Comparison of ENCODE assay signal across 9 mouse cellular contexts in genomic region chr4:126181170-126181957, GRCm38 (mm10). TPM values are rescaled to one million over a fixed set of nuclear protein-coding genes. Genes with fewer than 3 reads are reported as not detected.
A peak's percentile ranks its signal among the peaks of the same experiment; 100 is the strongest.
DNase-seq lines count a peak whose midpoint lies in the region; TF ChIP-seq lines count a peak whose summit lies in the region.
"Had no signal": no experiment of that assay in that cellular context is flagged by ENCODE, and none has a peak within 500 bp of the region (broad histone marks: within the 10 kb centered on the region; RNA-seq: fewer than 3 reads in every experiment).

No protein-coding gene starts in this region.

- intact Hi-C loops in heart, postnatal 14 days (cut with DNase I), result loop anchor here (1.0 to 2.0 kb wide), 2 partner anchors 17 to 45 kb away; no protein-coding TSS in a partner anchor
- intact Hi-C loops in left cerebral cortex, postnatal 4 days (cut with DNase I), result loop anchor here (5.0 kb wide), 1 partner anchor 76 kb away; the partner anchor contains the start of gene Map7d1

- no peak overlapping the region for H3K4me3 ChIP-seq in E14TG2a.4 (replicated peaks; ENCODE audit: low read length)
- H3K4me3 ChIP-seq: embryonic facial prominence, embryonic 12.5 days had no signal

- H3K36me3 ChIP-seq in E14TG2a.4 (ENCODE audit: insufficient read depth, low read length), result peaks cover 93% of the 10 kb centered on the region

- no peaks in the 10 kb centered on the region for H3K9me3 ChIP-seq in E14TG2a.4 (ENCODE audit: low read length)
- H3K9me3 ChIP-seq: embryonic facial prominence, embryonic 12.5 days had no signal

- no peaks in the 10 kb centered on the region for H3K27me3 ChIP-seq in E14TG2a.4 (ENCODE audit: insufficient read depth, low read length)
- H3K27me3 ChIP-seq: embryonic facial prominence, embryonic 12.5 days had no signal

- DNase-seq in kidney, adult 18-20 months, result peak; percentile 60
- no peak for DNase-seq in kidney, adult 11 months
- DNase-seq in cerebellum, adult 18-20 months, result peak; percentile 64 to 70
- peak; percentile 45 to 65 for DNase-seq in heart, postnatal 14 days
- peak; percentile 21 for DNase-seq in left cerebral cortex, postnatal 4 days
- DNase-seq in natural killer cell, adult 2 months (ENCODE audit: low spot score in 2 of 2), result peak; percentile 58 to 61
- no peak for DNase-seq in urinary bladder, postnatal 10 days (ENCODE audit: low spot score)

- peaks cover 84% of the 10 kb centered on the region for H3K4me1 ChIP-seq in E14TG2a.4 (replicated peaks; ENCODE audit: low read depth, low read length)

- TF ChIP-seq CTCF in E14TG2a.4 (conservative IDR thresholded peaks at IDR 0.05; ENCODE audit: low read length), result peak; percentile 42

RNA-seq across cellular contexts. Expression of gene Sh3d21, which starts 18.1 kb away (rescaled TPM):
- 1 to 10 TPM; 3.0 to 3.1 TPM for total RNA-seq in heart, postnatal 14 days (2021)
- total RNA-seq in left cerebral cortex, postnatal 4 days (2021), result 1 to 10 TPM in 1 of 2 experiments, under 1 TPM in 1; 0.58 to 1.3 TPM

RNA-seq across cellular contexts. Expression of gene Thrap3, which starts 21.2 kb away (rescaled TPM):
- total RNA-seq in heart, postnatal 14 days (2021), result 100 to 1,000 TPM; 130 to 144 TPM
- total RNA-seq in left cerebral cortex, postnatal 4 days (2021), result 100 to 1,000 TPM; 165 TPM

RNA-seq across cellular contexts. Expression of gene Eva1b, which starts 33.8 kb away (rescaled TPM):
- total RNA-seq in heart, postnatal 14 days (2021), result 10 to 100 TPM; 23.3 to 24.9 TPM
- 1 to 10 TPM; 6.3 to 7.2 TPM for total RNA-seq in left cerebral cortex, postnatal 4 days (2021)

Comparison
In these comparisons a context has a peak if more than half of its experiments do, and no peak if none do; other contexts are left out.
1. DNase-seq: peak in kidney, adult 18-20 months (single experiment), cerebellum, adult 18-20 months (2 of 2), heart, postnatal 14 days (2 of 2), left cerebral cortex, postnatal 4 days (single experiment) and natural killer cell, adult 2 months (2 of 2); none in kidney, adult 11 months (single experiment) and urinary bladder, postnatal 10 days (single experiment).